Mouse (Mus musculus) testis, adult 2 months (tissue): ENCODE measurements around the gene Rnf217.

ENCODE experiments used
- CTCF ChIP-seq: fragments of 200-500 bp; IDR thresholded peaks from 2 replicates; pipeline ENCODE4 v1.5.1; 2012; ENCODE audit warnings: low read depth, mild to moderate bottlenecking, inconsistent platforms, low read length, moderate library complexity; ENCODE audit not compliant: control insufficient read depth, insufficient read depth, insufficient replicate concordance
- POLR2A ChIP-seq: fragments of 200-500 bp; IDR thresholded peaks from 2 replicates; pipeline ENCODE4 v1.6.1; 2012; ENCODE audit warnings: low read depth, mild to moderate bottlenecking, inconsistent platforms, low read length, moderate library complexity; ENCODE audit not compliant: control insufficient read depth

- TF ChIP-seq CTCF (no peak), POLR2A (no peak)
Observed at GRCm38 (mm10) chr10:31539351-31539750, 69.6 kb downstream of the Rnf217 start.
